19 mouse cellular contexts compared by ENCODE assay signal in genomic region chrX:18250621-18251020, GRCm38 (mm10).
DNase-seq lines count a peak whose midpoint lies in the region; TF ChIP-seq lines count a peak whose summit lies in the region.
"Had no signal": no experiment of that assay in that cellular context is flagged by ENCODE, and none has a peak within 500 bp of the region (broad histone marks: within the 10 kb centered on the region; RNA-seq: fewer than 3 reads in every experiment).

No protein-coding gene starts in this region.

- no peak for TF ChIP-seq POLR2A in liver, adult 2 months (IDR thresholded peaks at IDR 0.05; ENCODE audit: extremely low read depth, insufficient read depth, low read length)

- H3K4me1 ChIP-seq in liver, adult 2 months (ENCODE audit: control insufficient read depth, insufficient read depth, low read length): no peaks in the 10 kb centered on the region
- H3K4me1 ChIP-seq: embryonic facial prominence, embryonic 10.5 days; heart, embryonic 12.5 days; hindbrain, embryonic 13.5 days; limb, embryonic 13.5 days; midbrain, embryonic 13.5 days had no signal

- 71% methylated on average over 4 of the region's 4 CpGs for WGBS in liver, adult 2 months

- no peak for TF ChIP-seq CTCF in liver, adult 2 months (IDR thresholded peaks at IDR 0.05; ENCODE audit: low read depth, low read length)

- H3K4me3 ChIP-seq in liver, adult 2 months (ENCODE audit: insufficient read depth, low read depth, low read length): no peak overlapping the region
- H3K4me3 ChIP-seq: embryonic facial prominence, embryonic 10.5 days; gastrocnemius, adult 2 months; heart, embryonic 12.5 days; hindbrain, embryonic 13.5 days; limb, embryonic 13.5 days; midbrain, embryonic 13.5 days had no signal

- no peak overlapping the region for H3K9ac ChIP-seq in liver, adult 2 months (ENCODE audit: low read depth, low read length)
- H3K9ac ChIP-seq: heart, embryonic 12.5 days; hindbrain, embryonic 13.5 days; limb, embryonic 13.5 days; midbrain, embryonic 13.5 days had no signal

- DNase-seq in adrenal gland, adult 2 months: peak; percentile 46
- no peak for DNase-seq in adrenal gland, adult 18-20 months (ENCODE audit: low spot score in 2 of 2)
- peak; percentile 14 to 21 for DNase-seq in cerebellum, postnatal 36 days
- DNase-seq in cerebellum, adult 11 months: no peak
- peak; percentile 54 for DNase-seq in liver, adult 2 months (ENCODE audit: extremely low read depth, low read depth, low spot score)
- no peak for DNase-seq in liver
- peak; percentile 59 to 84 for DNase-seq in kidney, postnatal 25 days
- DNase-seq in urinary bladder, postnatal 10 days (ENCODE audit: low spot score): no peak
- DNase-seq: gastrocnemius, adult 2 months; heart, postnatal 14 days; lung, postnatal 10 days; right cerebral cortex, postnatal 25 days; thymus, adult 18-20 months; thymus, postnatal 4 days had no signal

- no peaks in the 10 kb centered on the region for H3K27me3 ChIP-seq in liver, adult 2 months (ENCODE audit: control insufficient read depth, insufficient read depth, low read length)
- H3K27me3 ChIP-seq: heart, embryonic 12.5 days; hindbrain, embryonic 13.5 days; limb, embryonic 13.5 days; midbrain, embryonic 13.5 days had no signal

- H3K36me3 ChIP-seq in liver, adult 2 months (ENCODE audit: control insufficient read depth, insufficient read depth, low read length): peaks cover 13% of the 10 kb centered on the region; the same call in 1 of the 2 replicates

- no peaks in the 10 kb centered on the region for H3K79me2 ChIP-seq in liver, adult 2 months (ENCODE audit: control insufficient read depth, insufficient read depth, low read length)

- no peak overlapping the region for H3K27ac ChIP-seq in liver, adult 2 months (replicated peaks; ENCODE audit: insufficient read depth, low read depth, low read length)
- H3K27ac ChIP-seq: embryonic facial prominence, embryonic 10.5 days; gastrocnemius, adult 2 months; hindbrain, embryonic 13.5 days; limb, embryonic 13.5 days; midbrain, embryonic 13.5 days had no signal

Comparison
In these comparisons a context has a peak if more than half of its experiments do, and no peak if none do; other contexts are left out.
1. DNase-seq: peak in adrenal gland, adult 2 months (single experiment), cerebellum, postnatal 36 days (2 of 2), liver, adult 2 months (single experiment) and kidney, postnatal 25 days (2 of 2); none in adrenal gland, adult 18-20 months (0 of 2), cerebellum, adult 11 months (single experiment), liver (single experiment) and urinary bladder, postnatal 10 days (single experiment).